In genomic region chr11:76372120-76372519, GRCm38 (mm10) we compare ENCODE assay signal across 14 mouse cellular contexts. TPM values are rescaled to one million over a fixed set of nuclear protein-coding genes. Genes with fewer than 3 reads are reported as not detected.
A peak's percentile ranks its signal among the peaks of the same experiment; 100 is the strongest.
DNase-seq lines count a peak whose midpoint lies in the region; ATAC-seq and TF ChIP-seq lines count a peak whose summit lies in the region.
"Had no signal": no experiment of that assay in that cellular context is flagged by ENCODE, and none has a peak within 500 bp of the region (broad histone marks: within the 10 kb centered on the region; RNA-seq: fewer than 3 reads in every experiment).

No protein-coding gene starts in this region.

- no peak for DNase-seq in forebrain, postnatal 0 days
- no peak for DNase-seq in kidney, postnatal 4 days
- no peak for DNase-seq in frontal cortex, postnatal 14 days (ENCODE audit: low spot score in 2 of 2)
- no peak for DNase-seq in c-Kit-positive CD71-positive TER-119-positive erythroid progenitor cells, embryonic 14.5 days (ENCODE audit: low spot score)
- DNase-seq: adrenal gland, adult 8-10 months; B cell, adult 2 months had no signal

- peaks cover 35% of the 10 kb centered on the region for H3K4me1 ChIP-seq in forebrain, embryonic 12.5 days
- H3K4me1 ChIP-seq in forebrain, postnatal 0 days (ENCODE audit: insufficient read depth), result no peaks in the 10 kb centered on the region
- H3K4me1 ChIP-seq in kidney, embryonic 16.5 days (ENCODE audit: insufficient read depth, low read length), result peaks cover 45% of the 10 kb centered on the region
- peaks cover 54% of the 10 kb centered on the region for H3K4me1 ChIP-seq in heart, embryonic 15.5 days (replicated peaks)
- peaks cover 21% of the 10 kb centered on the region for H3K4me1 ChIP-seq in neural tube, embryonic 14.5 days (ENCODE audit: control insufficient read depth, insufficient read depth, low read length)

- no peak for TF ChIP-seq CTCF in forebrain, postnatal 0 days (IDR thresholded peaks at IDR 0.05; ENCODE audit: low read depth)

- peak overlapping the region; percentile 42; the same call in 1 of the 2 replicates for H3K27ac ChIP-seq in forebrain, embryonic 12.5 days
- no peak overlapping the region for H3K27ac ChIP-seq in forebrain, postnatal 0 days (ENCODE audit: low read depth, low read length)
- no peak overlapping the region for H3K27ac ChIP-seq in kidney, embryonic 16.5 days (ENCODE audit: low read length)
- H3K27ac ChIP-seq in heart, embryonic 15.5 days, result peak overlapping the region; percentile 68; the same call in 1 of the 2 replicates
- H3K27ac ChIP-seq in neural tube, embryonic 14.5 days (ENCODE audit: low read depth, low read length), result no peak overlapping the region; the same call in 1 of the 2 replicates
- H3K27ac ChIP-seq: embryonic facial prominence, embryonic 13.5 days; kidney, postnatal 0 days; macrophage had no signal

- H3K9me3 ChIP-seq in forebrain, embryonic 12.5 days, result no peaks in the 10 kb centered on the region
- no peaks in the 10 kb centered on the region for H3K9me3 ChIP-seq in forebrain, postnatal 0 days (ENCODE audit: low read length)
- H3K9me3 ChIP-seq in kidney, embryonic 16.5 days (ENCODE audit: low read length), result no peaks in the 10 kb centered on the region
- no peaks in the 10 kb centered on the region for H3K9me3 ChIP-seq in heart, embryonic 15.5 days (replicated peaks)
- H3K9me3 ChIP-seq in neural tube, embryonic 14.5 days (ENCODE audit: control insufficient read depth, low read length), result no peaks in the 10 kb centered on the region
- H3K9me3 ChIP-seq: embryonic facial prominence, embryonic 13.5 days had no signal

- 82% methylated on average over 2 of the region's 2 CpGs for WGBS in forebrain, embryonic 12.5 days
- 64% methylated on average over 2 of the region's 2 CpGs for WGBS in forebrain, postnatal 0 days
- WGBS in kidney, embryonic 16.5 days, result 55% methylated on average over 2 of the region's 2 CpGs
- WGBS in heart, embryonic 15.5 days, result 37% methylated on average over 2 of the region's 2 CpGs
- 54% methylated on average over 2 of the region's 2 CpGs for WGBS in neural tube, embryonic 14.5 days

- no peak overlapping the region for H3K4me2 ChIP-seq in forebrain, embryonic 12.5 days
- no peak overlapping the region for H3K4me2 ChIP-seq in forebrain, postnatal 0 days (ENCODE audit: low read depth)
- no peak overlapping the region for H3K4me2 ChIP-seq in kidney, embryonic 16.5 days (replicated peaks; ENCODE audit: low read depth, low read length)
- no peak overlapping the region for H3K4me2 ChIP-seq in heart, embryonic 15.5 days
- H3K4me2 ChIP-seq in neural tube, embryonic 14.5 days (ENCODE audit: low read depth, low read length), result no peak overlapping the region
- H3K4me2 ChIP-seq: embryonic facial prominence, embryonic 13.5 days had no signal

- H3K9ac ChIP-seq in forebrain, embryonic 12.5 days, result no peak overlapping the region
- H3K9ac ChIP-seq in forebrain, postnatal 0 days, result no peak overlapping the region
- H3K9ac ChIP-seq in kidney, embryonic 16.5 days (replicated peaks; ENCODE audit: low read length), result 0 out of 2 replicates have a peak overlapping the region, but pooled peaks have one; percentile 20
- H3K9ac ChIP-seq in heart, embryonic 15.5 days, result no peak overlapping the region
- no peak overlapping the region; the same call in 1 of the 2 replicates for H3K9ac ChIP-seq in neural tube, embryonic 14.5 days (replicated peaks; ENCODE audit: low read depth, low read length)
- H3K9ac ChIP-seq: embryonic facial prominence, embryonic 13.5 days had no signal

- H3K4me3 ChIP-seq in forebrain, embryonic 12.5 days (replicated peaks), result no peak overlapping the region
- H3K4me3 ChIP-seq in forebrain, postnatal 0 days (ENCODE audit: low read depth, low read length), result no peak overlapping the region
- H3K4me3 ChIP-seq in kidney, embryonic 16.5 days (ENCODE audit: low read length), result no peak overlapping the region
- no peak overlapping the region for H3K4me3 ChIP-seq in heart, embryonic 15.5 days
- H3K4me3 ChIP-seq in neural tube, embryonic 14.5 days (ENCODE audit: low read depth, low read length), result no peak overlapping the region
- H3K4me3 ChIP-seq: embryonic facial prominence, embryonic 13.5 days; myocyte had no signal

- H3K36me3 ChIP-seq in forebrain, embryonic 12.5 days (replicated peaks), result no peaks in the 10 kb centered on the region
- H3K36me3 ChIP-seq in forebrain, postnatal 0 days (ENCODE audit: insufficient read depth), result no peaks in the 10 kb centered on the region
- H3K36me3 ChIP-seq in kidney, embryonic 16.5 days (ENCODE audit: insufficient read depth, low read length), result no peaks in the 10 kb centered on the region
- no peaks in the 10 kb centered on the region for H3K36me3 ChIP-seq in heart, embryonic 15.5 days
- H3K36me3 ChIP-seq in neural tube, embryonic 14.5 days (ENCODE audit: control insufficient read depth, insufficient read depth, low read length), result no peaks in the 10 kb centered on the region
- H3K36me3 ChIP-seq: embryonic facial prominence, embryonic 13.5 days had no signal

- no peak for ATAC-seq in forebrain, embryonic 12.5 days (ENCODE audit: low FRiP score)
- ATAC-seq in forebrain, postnatal 0 days, result no peak
- no peak for ATAC-seq in kidney, embryonic 16.5 days (ENCODE audit: low FRiP score, low TSS enrichment)
- ATAC-seq in heart, embryonic 15.5 days (replicated peaks; ENCODE audit: insufficient number of reproducible peaks, insufficient read depth, low FRiP score, low read depth), result no peak
- ATAC-seq in neural tube, embryonic 14.5 days (ENCODE audit: low read depth), result peak; percentile 54

- no peaks in the 10 kb centered on the region for H3K27me3 ChIP-seq in forebrain, embryonic 12.5 days
- H3K27me3 ChIP-seq in forebrain, postnatal 0 days (ENCODE audit: insufficient read depth, low read length), result no peaks in the 10 kb centered on the region; the same call in 1 of the 2 replicates
- no peaks in the 10 kb centered on the region for H3K27me3 ChIP-seq in kidney, embryonic 16.5 days (ENCODE audit: insufficient read depth, low read length)
- no peaks in the 10 kb centered on the region for H3K27me3 ChIP-seq in heart, embryonic 15.5 days
- no peaks in the 10 kb centered on the region for H3K27me3 ChIP-seq in neural tube, embryonic 14.5 days (ENCODE audit: control insufficient read depth, insufficient read depth, low read length)
- H3K27me3 ChIP-seq: embryonic facial prominence, embryonic 13.5 days had no signal

RNA-seq across cellular contexts. Expression of gene Nxn, which starts 26.8 kb away (rescaled TPM):
- polyA plus RNA-seq in forebrain, embryonic 12.5 days (2016; fragmentation: Nextera tagmentation; extraction: Ambion mirVana), result 48.4 and 58.6 TPM in 2 replicates
- 19.0 and 22.1 TPM in 2 replicates for total RNA-seq in forebrain, postnatal 0 days (2014; rRNA removed)
- 10.7 and 12.7 TPM in 2 replicates for polyA plus RNA-seq in forebrain, postnatal 0 days (2015; fragmentation: Nextera tagmentation; extraction: Ambion mirVana)
- polyA plus RNA-seq in kidney, embryonic 16.5 days (2015; fragmentation: Nextera tagmentation; extraction: Ambion mirVana), result 26.9 and 29.5 TPM in 2 replicates
- 18.6 and 26.0 TPM in 2 replicates for polyA plus RNA-seq in heart, embryonic 15.5 days (2015; fragmentation: Nextera tagmentation; extraction: Ambion mirVana)
- polyA plus RNA-seq in neural tube, embryonic 14.5 days (2014; fragmentation: Nextera tagmentation; extraction: Ambion mirVana), result 23.5 and 34.7 TPM in 2 replicates

RNA-seq across cellular contexts. Expression of gene Timm22, which starts 34.6 kb away (rescaled TPM):
- 103 and 109 TPM in 2 replicates for polyA plus RNA-seq in forebrain, embryonic 12.5 days (2016; fragmentation: Nextera tagmentation; extraction: Ambion mirVana)
- 48.6 and 56.6 TPM in 2 replicates for total RNA-seq in forebrain, postnatal 0 days (2014; rRNA removed)
- 93.2 and 98.2 TPM in 2 replicates for polyA plus RNA-seq in forebrain, postnatal 0 days (2015; fragmentation: Nextera tagmentation; extraction: Ambion mirVana)
- polyA plus RNA-seq in kidney, embryonic 16.5 days (2015; fragmentation: Nextera tagmentation; extraction: Ambion mirVana), result 106 and 112 TPM in 2 replicates
- 79.9 and 84.9 TPM in 2 replicates for polyA plus RNA-seq in heart, embryonic 15.5 days (2015; fragmentation: Nextera tagmentation; extraction: Ambion mirVana)
- 114 and 116 TPM in 2 replicates for polyA plus RNA-seq in neural tube, embryonic 14.5 days (2014; fragmentation: Nextera tagmentation; extraction: Ambion mirVana)

Comparison
In these comparisons a context has a peak if more than half of its experiments do, and no peak if none do; other contexts are left out.
1. H3K27ac ChIP-seq: peak in forebrain, embryonic 12.5 days (single experiment) and heart, embryonic 15.5 days (single experiment); none in forebrain, postnatal 0 days (single experiment), kidney, embryonic 16.5 days (single experiment) and neural tube, embryonic 14.5 days (single experiment).